Mouse (Mus musculus): ENCODE results near the gene Nras. TPM values are rescaled to one million over a fixed set of nuclear protein-coding genes. Genes with fewer than 3 reads are reported as not detected.

The Nras gene
- total RNA-seq (2015; ENCODE audit: low replicate concordance) (23.4 and 42.7 TPM in 2 replicates), total RNA-seq (2017; ENCODE audit: low replicate concordance) (26.6 and 29.6 TPM in 2 replicates)

- peak; percentile 100 for ATAC-seq (replicated peaks; ENCODE audit: low FRiP score, poor library complexity, severe bottlenecking)
Observed at GRCm38 (mm10) chr3:103058207-103059157, at the start of gene Nras. TSS of gene Nras (plus strand) at chr3:103058285.

DNA sequence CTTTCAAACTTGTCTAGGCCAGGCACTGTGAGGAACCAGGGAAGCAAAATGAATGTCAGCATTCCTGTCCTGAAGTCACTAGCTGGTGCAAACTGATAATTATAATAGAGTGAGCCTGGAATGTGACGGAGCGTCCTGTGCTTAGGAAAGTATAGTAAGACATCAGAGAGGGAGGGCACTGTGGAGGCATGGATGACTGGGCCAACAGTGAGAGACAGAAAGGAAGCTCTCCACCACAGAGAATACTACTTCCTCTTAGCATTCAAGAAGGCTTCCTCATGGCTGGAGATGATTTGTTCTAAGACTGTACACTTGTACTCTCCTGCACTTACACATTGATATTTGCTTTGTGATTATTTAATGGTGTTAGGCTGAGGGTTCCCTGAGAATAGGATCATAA lies 40.7 kb upstream of the Nras start:
- ATAC-seq (replicated peaks; ENCODE audit: low FRiP score, poor library complexity, severe bottlenecking) = no peak

DNA sequence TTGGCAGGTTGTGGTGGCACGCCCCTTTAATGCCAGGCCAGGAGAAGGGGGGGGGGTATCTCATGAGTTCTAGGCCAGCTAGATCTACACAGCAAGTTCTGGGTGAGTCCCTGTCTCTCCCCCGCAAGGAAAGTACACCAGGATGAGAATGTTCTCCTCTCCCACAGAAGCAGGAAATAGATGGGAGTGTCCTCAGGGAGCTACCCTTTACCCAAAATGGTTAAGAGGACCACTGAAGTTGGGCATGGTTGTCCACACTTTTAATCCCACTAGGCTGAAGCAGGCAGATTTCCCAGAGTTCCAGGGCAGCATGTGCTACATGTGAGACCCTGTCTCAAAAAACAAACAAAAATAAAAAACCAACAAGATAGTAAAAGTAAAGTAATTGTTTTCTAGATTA lies 38.6 kb upstream of the Nras start:
- no peak for ATAC-seq (replicated peaks; ENCODE audit: low FRiP score, poor library complexity, severe bottlenecking)

DNA sequence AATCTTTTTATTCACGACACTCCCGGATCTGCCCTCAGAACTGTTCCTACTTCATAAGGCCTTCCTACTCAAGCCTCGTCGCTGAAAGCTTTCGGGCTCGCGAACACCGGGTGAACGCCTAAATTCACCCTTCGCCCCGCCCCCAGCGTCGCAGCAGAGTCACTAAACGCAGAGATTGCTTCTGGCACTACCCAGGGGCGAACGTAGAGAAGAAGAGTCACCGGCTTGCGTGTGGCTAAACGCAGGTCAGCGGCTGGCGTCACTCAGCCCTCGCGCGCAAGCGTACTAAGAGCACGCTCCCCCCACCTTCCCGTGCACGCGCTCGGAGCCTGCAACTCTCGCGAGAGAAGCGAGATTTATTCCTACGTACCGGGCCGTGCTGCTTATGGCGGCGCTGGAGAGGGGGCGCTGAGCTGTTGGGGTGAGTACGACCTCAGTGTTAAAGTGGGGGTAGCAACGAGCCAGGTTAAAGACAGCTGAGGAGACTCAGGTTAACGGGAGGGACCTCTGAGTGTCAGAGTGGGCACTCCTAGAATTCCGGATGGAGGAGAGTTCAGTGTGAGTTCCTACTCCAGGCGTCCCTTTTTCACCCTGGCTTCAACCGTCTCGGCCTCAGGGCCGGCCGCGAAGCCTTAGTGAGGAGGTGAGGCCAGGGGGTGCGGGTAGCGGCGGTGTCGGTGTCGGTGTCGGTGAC lies 37.7 kb upstream of the Nras start, which contains the start of gene Csde1:
TSS of gene Csde1 (plus strand) at position 178 of the 694 bp plus-strand sequence.
- ATAC-seq (replicated peaks; ENCODE audit: low FRiP score, poor library complexity, severe bottlenecking) = peak; percentile 96

- ATAC-seq (replicated peaks; ENCODE audit: low FRiP score, poor library complexity, severe bottlenecking) = peak; percentile 87
Observed at GRCm38 (mm10) chr3:103020943-103021638, 37.0 kb upstream of the Nras start.

- 0 out of 2 replicates have a peak, but pooled peaks have one; percentile 59 for ATAC-seq (replicated peaks; ENCODE audit: low FRiP score, poor library complexity, severe bottlenecking)
Observed at GRCm38 (mm10) chr3:103026174-103026573, 31.9 kb upstream of the Nras start.

DNA sequence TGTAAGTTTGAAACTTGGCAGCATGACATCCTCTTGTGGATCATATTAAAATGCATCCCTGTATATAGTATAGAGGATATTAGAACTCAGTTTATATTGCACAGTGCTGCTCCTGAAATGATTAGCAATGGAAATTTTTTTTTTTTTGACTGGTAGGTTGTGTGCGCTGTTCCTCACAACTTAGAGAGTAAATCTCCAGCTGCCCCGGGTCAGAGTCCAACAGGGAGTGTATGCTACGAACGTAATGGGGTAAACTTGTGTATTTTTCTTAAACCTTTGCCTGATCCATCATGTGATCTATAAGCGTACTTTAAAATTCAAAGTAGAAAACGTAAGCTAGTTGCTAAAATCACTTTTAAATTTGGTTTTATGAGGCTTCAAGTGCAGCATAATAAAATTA lies 17.8 kb upstream of the Nras start:
- no peak for ATAC-seq (replicated peaks; ENCODE audit: low FRiP score, poor library complexity, severe bottlenecking)

DNA sequence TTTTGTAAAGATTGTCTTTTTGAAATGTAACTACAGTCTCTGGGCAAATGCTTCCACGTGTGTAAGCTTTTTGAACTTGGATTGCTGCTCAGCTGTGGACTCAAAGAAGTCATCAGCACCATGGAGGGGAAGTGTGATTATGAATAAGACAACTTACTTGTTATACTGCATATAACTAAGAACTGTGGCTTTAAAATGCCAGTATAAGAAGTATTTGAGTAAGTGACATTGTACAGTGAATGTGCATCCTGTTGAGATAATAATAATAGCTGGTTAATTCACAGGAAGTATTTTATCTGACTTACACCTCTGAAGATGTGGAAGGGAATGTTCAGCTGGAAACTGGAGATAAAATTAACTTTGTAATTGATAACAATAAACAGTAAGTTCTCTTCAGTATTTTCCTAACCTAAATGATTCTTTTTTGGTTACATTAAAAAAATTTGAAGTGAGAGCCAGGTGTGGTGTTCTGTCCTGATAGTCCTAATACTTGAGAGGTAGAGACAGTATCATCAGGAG lies 17.2 kb upstream of the Nras start:
- no peak for ATAC-seq (replicated peaks; ENCODE audit: low FRiP score, poor library complexity, severe bottlenecking)

DNA sequence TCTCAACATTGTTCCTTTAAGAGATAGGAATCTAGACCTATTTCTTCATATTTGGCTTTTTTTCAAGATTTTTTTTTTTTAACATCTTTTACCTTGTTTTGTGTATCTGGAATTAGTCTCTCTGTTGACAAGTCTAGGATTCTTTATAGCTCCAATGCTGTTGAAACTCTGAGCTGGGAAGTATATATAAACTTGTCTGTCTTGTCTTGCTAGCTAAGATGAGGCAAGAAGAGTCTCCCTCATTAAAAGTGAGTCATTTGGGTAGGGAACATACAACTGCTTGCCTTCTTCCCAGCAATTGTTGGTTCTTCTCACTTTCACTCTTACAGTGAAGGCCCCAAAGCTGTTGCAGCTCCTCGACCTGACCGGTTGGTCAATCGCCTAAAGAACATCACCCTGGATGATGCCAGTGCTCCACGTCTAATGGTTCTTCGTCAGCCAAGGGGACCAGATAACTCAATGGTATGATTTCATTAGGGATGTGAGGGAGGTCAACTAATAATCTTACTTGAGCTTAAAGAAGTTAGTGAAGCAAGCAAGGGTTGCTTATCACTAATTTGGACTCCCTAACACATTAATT lies 2.0 kb upstream of the Nras start:
- ATAC-seq (replicated peaks; ENCODE audit: low FRiP score, poor library complexity, severe bottlenecking) = no peak

- no peak for ATAC-seq (replicated peaks; ENCODE audit: low FRiP score, poor library complexity, severe bottlenecking)
Observed at GRCm38 (mm10) chr3:103057752-103058151, 333 bp upstream of the Nras start.

GRCm38 (mm10) chr3:103066927-103067326 lies 8.8 kb downstream of the Nras start:
- no peak for ATAC-seq (replicated peaks; ENCODE audit: low FRiP score, poor library complexity, severe bottlenecking)

- ATAC-seq (replicated peaks; ENCODE audit: low FRiP score, poor library complexity, severe bottlenecking) = no peak
Observed at GRCm38 (mm10) chr3:103068971-103069370, 10.9 kb downstream of the Nras start.

GRCm38 (mm10) chr3:103073771-103074170 lies 15.7 kb downstream of the Nras start, which contains the start of gene Ampd1:
TSS of gene Ampd1 (plus strand) at chr3:103074014.
- ATAC-seq (replicated peaks; ENCODE audit: low FRiP score, poor library complexity, severe bottlenecking) = no peak

DNA sequence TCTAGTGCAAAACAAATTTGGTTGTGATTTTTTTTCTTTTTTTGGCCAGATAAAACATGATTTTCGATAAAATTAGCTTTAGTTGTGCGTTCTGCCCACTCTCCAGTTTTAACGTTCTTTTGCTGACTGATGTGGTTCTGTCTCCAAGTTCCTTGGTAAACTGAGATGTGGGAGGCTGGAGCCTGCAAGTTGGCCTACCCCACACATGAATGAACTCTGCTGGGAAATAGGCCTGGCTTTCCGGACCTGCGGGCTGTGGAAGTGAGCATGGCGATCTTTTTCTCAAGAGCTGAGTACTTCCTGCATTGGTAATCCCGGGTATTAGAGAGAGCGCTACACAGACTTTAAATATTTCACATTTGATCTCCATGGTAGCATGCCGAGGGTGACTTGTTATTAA lies 17.8 kb downstream of the Nras start:
- ATAC-seq (replicated peaks; ENCODE audit: low FRiP score, poor library complexity, severe bottlenecking) = no peak

DNA sequence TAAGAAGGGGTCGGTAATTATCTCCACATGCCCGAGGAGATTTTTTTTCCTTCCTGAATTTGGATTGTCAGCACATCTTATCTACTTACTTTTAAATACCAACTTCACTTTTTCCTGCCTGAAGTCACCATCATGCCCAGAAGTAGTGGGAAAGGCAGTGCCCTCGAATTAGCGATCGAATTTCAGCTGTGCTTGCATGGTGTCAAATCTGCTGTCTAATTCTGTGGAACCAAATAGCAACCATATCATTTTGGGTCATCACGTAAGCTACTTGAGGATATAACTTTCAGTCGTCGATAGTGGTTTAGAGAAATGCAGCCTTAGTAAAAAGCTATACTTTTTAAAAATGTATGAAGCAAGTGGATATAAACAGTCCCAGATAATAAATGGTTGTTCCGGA lies 18.4 kb downstream of the Nras start:
- ATAC-seq (replicated peaks; ENCODE audit: low FRiP score, poor library complexity, severe bottlenecking) = no peak

DNA sequence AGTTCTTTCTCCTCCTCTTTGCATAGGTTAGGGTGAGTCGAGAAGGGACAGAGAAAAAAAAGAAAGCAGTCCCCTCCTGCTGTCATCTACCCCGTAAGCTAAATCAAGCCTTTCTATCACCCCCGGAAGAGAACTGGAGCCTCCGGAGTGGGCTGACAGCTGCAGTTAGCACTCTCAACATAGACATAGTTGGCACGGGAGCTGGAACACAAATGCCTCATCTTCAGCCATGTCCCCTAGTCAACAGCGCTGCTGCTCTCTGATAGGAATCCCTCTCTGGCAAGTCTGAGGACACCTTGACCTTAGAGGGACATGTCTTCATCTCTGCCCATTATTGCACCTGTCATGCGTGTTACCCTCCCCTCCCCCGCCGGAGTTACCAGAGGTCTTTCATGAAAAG lies 21.2 kb downstream of the Nras start:
- ATAC-seq (replicated peaks; ENCODE audit: low FRiP score, poor library complexity, severe bottlenecking) = no peak

DNA sequence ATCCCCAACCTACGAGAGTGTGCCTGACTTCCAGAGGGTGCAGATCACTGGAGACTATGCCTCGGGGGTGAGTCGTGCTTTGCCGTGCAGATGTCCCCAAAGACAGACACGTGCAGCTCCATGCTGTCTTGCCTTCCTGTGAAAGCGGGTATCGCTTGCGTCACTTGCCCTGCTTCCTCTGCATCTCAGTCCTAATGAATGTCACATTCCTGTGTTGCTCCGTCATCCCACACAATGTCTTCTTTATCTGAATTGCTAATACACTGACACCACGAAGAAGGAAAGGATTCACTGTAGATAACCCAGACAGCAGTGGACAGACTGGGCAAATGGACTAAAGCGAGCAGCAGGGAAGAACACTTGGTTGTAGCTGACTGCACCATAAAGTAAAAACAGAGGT lies 23.0 kb downstream of the Nras start:
- no peak for ATAC-seq (replicated peaks; ENCODE audit: low FRiP score, poor library complexity, severe bottlenecking)

DNA sequence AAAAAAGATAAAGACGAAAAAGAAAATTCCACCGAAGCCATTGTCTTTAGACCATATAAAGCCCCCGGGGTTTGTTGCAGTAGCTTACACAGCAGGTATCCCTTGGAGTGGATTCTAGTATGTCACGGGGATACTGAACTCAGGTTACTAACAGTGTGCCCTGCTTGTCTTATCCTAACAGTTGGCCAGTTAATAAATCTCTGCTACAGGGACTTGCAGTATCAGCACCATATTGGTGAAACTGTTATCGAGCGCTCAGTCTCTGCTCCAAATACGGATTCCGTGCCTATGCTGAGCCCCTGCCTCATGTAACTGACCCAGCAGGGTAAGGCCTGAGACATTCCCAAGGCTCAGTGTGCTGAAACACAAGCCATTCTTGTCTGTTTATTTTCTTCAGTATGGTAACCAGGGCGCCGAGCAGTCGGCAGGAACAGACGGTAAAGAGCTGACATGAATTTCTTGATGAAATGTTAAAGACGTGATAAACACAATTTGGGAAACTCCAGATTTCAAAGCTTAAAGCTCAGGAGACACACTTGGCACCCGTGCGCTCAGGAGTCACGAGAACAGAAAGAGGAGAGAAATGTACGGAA lies 23.9 kb downstream of the Nras start:
- ATAC-seq (replicated peaks; ENCODE audit: low FRiP score, poor library complexity, severe bottlenecking) = no peak

GRCm38 (mm10) chr3:103082761-103083160 lies 24.7 kb downstream of the Nras start:
- no peak for ATAC-seq (replicated peaks; ENCODE audit: low FRiP score, poor library complexity, severe bottlenecking)

All from erythroblast, adult 5-6 weeks (primary cell).